Mouse (Mus musculus) CH12.LX (cell line): ENCODE results near the gene Zfp266.

Experiments used
- CHD2 ChIP-seq: IDR thresholded peaks from 2 replicates; pipeline ENCODE4 v1.6.1; 2011; ENCODE audit warnings: low read length, improper control_type of control experiment
- CTCF ChIP-seq, 2 experiments: IDR thresholded peaks in 1 of 2; conservative IDR thresholded peaks in 1 of 2; 2 replicates each; pipeline ENCODE4 v1.5.1; 2011 to 2012; ENCODE audit warnings: low read depth in 2 of 2, low read length in 2 of 2, improper control_type of control experiment in 1 of 2, inconsistent platforms in 1 of 2, mild to moderate bottlenecking in 1 of 2, moderate library complexity in 1 of 2
- E2F4 ChIP-seq: IDR thresholded peaks from 2 replicates; pipeline ENCODE4 v1.6.1; 2011; ENCODE audit warnings: low read depth, low read length, improper control_type of control experiment; ENCODE audit not compliant: insufficient replicate concordance
- EP300 ChIP-seq: IDR thresholded peaks from 2 replicates; pipeline ENCODE4 v1.6.1; 2011; ENCODE audit warnings: low read length, improper control_type of control experiment
- MAFK ChIP-seq: IDR thresholded peaks from 2 replicates; pipeline ENCODE4 v1.6.1; 2011; ENCODE audit warnings: low read length, improper control_type of control experiment; ENCODE audit not compliant: insufficient replicate concordance
- MAX ChIP-seq: IDR thresholded peaks from 2 replicates; pipeline ENCODE4 v1.6.1; 2011; ENCODE audit warnings: low read length, improper control_type of control experiment
- POLR2A ChIP-seq: IDR thresholded peaks from 2 replicates; pipeline ENCODE4 v1.6.1; 2011; ENCODE audit warnings: low read depth, mild to moderate bottlenecking, improper control_type of control experiment, low read length
- TCF12 ChIP-seq: IDR thresholded peaks from 2 replicates; pipeline ENCODE4 v1.6.1; 2014; ENCODE audit warnings: low read depth, mild to moderate bottlenecking, inconsistent platforms, low read length, improper control_type of control experiment
- USF1 ChIP-seq: IDR thresholded peaks from 2 replicates; pipeline ENCODE4 v1.6.1; 2014; ENCODE audit warnings: low read depth, mild to moderate bottlenecking, inconsistent platforms, low read length, improper control_type of control experiment
- ZNF384 ChIP-seq: IDR thresholded peaks from 2 replicates; pipeline ENCODE4 v1.6.1; 2012; ENCODE audit warnings: low read depth, low read length, improper control_type of control experiment, inconsistent platforms

- TF ChIP-seq CTCF (conservative IDR thresholded peaks at IDR 0.05 in 1 of 2, IDR thresholded peaks at IDR 0.05 in 1 of 2; ENCODE audit: low read depth in 2 of 2, low read length in 2 of 2), result no peak
- TF ChIP-seq POLR2A, result no peak
- no peak for TF ChIP-seq TCF12
- TF ChIP-seq USF1, result no peak
- no peak for TF ChIP-seq CHD2
- no peak for TF ChIP-seq EP300
- no peak for TF ChIP-seq E2F4
- TF ChIP-seq MAFK, result no peak
- no peak for TF ChIP-seq ZNF384
- no peak for TF ChIP-seq MAX
Observed at GRCm38 (mm10) chr9:20511645-20512044, 9.6 kb downstream of the Zfp266 start.
